Mouse (Mus musculus) liver, postnatal 0 days (tissue): ENCODE data around the gene Gch1.

ENCODE experiments used
- CTCF ChIP-seq: sonication (generic); IDR thresholded peaks from 2 replicates; pipeline ENCODE4 v1.5.1; 2016; ENCODE audit warnings: antibody characterized with exemption, low read depth
- EP300 ChIP-seq: IDR thresholded peaks from 2 replicates; pipeline ENCODE4 v1.6.1; 2016; ENCODE audit warnings: antibody characterized with exemption, low read depth, mild to moderate bottlenecking

DNA sequence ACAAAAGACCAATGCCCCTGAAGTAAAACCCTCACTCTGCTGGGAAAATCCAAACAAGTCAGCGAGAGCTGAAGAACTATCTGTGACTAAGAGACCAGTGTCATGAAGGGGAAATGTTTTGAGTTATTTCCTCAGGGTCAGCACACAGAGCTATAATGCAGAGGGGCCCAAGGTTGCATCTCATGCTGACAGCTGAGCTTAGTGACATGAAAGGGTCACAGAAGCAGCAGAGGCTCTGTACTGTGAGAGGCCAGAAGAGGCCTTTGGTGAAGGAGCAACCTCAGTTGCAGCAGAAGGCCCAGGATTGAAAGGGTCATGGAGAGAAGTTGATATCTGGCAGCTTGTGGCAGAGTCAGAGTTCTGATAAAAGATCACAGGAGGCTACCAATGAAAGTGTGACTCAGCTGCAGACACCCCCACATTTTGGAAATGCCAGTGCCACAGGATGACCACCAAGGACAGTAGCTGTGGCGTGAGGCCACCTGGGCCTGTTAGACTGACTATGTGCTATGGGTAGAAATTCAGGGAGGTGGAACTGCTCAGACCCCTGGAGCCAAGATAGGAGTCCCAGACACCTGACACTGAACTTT lies 29.1 kb downstream of the Gch1 start:
- TF ChIP-seq CTCF (no peak), EP300 (no peak)
